Comparison of ENCODE assay signal across 10 mouse cellular contexts in the genomic region with DNA sequence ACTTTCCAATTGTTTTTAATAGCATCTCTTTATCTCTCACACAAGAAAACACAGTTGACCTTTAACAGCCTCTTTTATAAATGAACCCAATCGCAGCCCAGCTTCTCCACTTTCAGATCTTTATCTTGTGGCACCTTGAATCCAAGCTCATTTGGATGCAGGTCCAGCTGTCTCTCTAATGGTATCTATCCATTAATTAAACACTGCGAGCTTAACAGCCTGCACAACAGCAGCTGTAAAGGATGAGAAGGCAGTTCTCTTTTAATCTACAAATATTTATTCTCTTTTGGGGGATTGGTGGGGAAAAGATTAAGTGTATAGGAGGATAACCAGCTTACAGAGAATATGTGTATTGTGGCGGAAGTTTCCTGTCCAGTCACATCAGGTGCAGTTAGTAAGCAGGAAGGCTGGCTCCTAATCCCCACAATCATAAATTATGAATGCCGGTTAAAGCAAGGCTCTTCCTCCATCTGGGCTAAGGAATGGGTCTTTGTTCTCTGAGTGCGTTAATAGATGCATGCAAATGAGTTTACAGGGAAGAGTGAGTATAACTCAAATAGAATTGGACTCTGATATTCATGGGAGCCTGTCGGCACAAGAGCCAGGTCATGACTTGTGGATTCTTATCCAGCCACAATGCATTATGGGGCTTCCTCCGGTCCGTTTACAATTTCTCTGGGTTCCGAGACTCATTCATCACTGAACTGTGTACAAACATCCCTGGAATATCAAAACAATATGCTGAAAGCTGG.
DNase-seq lines count a peak whose midpoint lies in the region; ATAC-seq and TF ChIP-seq lines count a peak whose summit lies in the region.
"Had no signal": no experiment of that assay in that cellular context is flagged by ENCODE, and none has a peak within 500 bp of the region (broad histone marks: within the 10 kb centered on the region; RNA-seq: fewer than 3 reads in every experiment).

No protein-coding gene starts in this region.

- no peaks in the 10 kb centered on the region for H3K36me3 ChIP-seq in hindbrain, embryonic 15.5 days
- no peaks in the 10 kb centered on the region for H3K36me3 ChIP-seq in midbrain, embryonic 12.5 days

- no peaks in the 10 kb centered on the region for H3K9me3 ChIP-seq in hindbrain, embryonic 15.5 days
- no peaks in the 10 kb centered on the region for H3K9me3 ChIP-seq in midbrain, embryonic 12.5 days

- no peak for TF ChIP-seq CTCF in brain, embryonic 14.5 days (IDR thresholded peaks at IDR 0.05; ENCODE audit: borderline replicate concordance, extremely low read depth, insufficient read depth, insufficient read length)

- no peak overlapping the region for H3K4me3 ChIP-seq in hindbrain, embryonic 15.5 days
- no peak overlapping the region for H3K4me3 ChIP-seq in midbrain, embryonic 12.5 days
- H3K4me3 ChIP-seq: heart, adult 2 months had no signal

- peak overlapping the region; percentile 44 for H3K4me2 ChIP-seq in hindbrain, embryonic 15.5 days
- peak overlapping the region; percentile 32 for H3K4me2 ChIP-seq in midbrain, embryonic 12.5 days (replicated peaks)

- peak overlapping the region; percentile 58 for H3K27ac ChIP-seq in hindbrain, embryonic 15.5 days (replicated peaks)
- H3K27ac ChIP-seq in midbrain, embryonic 12.5 days (replicated peaks) = peak overlapping the region; percentile 69
- H3K27ac ChIP-seq: heart, adult 2 months had no signal

- 15% methylated on average over 9 of the region's 9 CpGs for WGBS in hindbrain, embryonic 15.5 days
- 34% methylated on average over 9 of the region's 9 CpGs for WGBS in midbrain, embryonic 12.5 days

- no peak overlapping the region for H3K9ac ChIP-seq in hindbrain, embryonic 15.5 days
- H3K9ac ChIP-seq in midbrain, embryonic 12.5 days (replicated peaks) = no peak overlapping the region

- ATAC-seq in hindbrain, embryonic 15.5 days (ENCODE audit: low FRiP score, low read depth) = peak; percentile 81
- ATAC-seq in midbrain, embryonic 12.5 days (ENCODE audit: low FRiP score, low read depth) = peak; percentile 84

- peak; percentile 22 for DNase-seq in embryo, embryonic 10.5 days (ENCODE audit: low spot score)
- DNase-seq in embryo, embryonic 11 days = no peak
- peak; percentile 86 for DNase-seq in brain, embryonic 14.5 days (ENCODE audit: low read depth)
- DNase-seq in thymus, postnatal 0 days (ENCODE audit: low spot score) = no peak
- no peak for DNase-seq in frontal cortex, postnatal 10 days (ENCODE audit: low spot score in 2 of 2)
- no peak for DNase-seq in left cerebral cortex, adult 8-10 months (ENCODE audit: low spot score in 2 of 2)
- DNase-seq: heart, adult 2 months; thymus, postnatal 36 days had no signal

- no peak for TF ChIP-seq POLR2A in brain, embryonic 14.5 days (IDR thresholded peaks at IDR 0.05; ENCODE audit: borderline replicate concordance, extremely low read depth, insufficient read depth, insufficient read length, poor library complexity, severe bottlenecking)

- H3K27me3 ChIP-seq in hindbrain, embryonic 15.5 days = no peaks in the 10 kb centered on the region
- no peaks in the 10 kb centered on the region for H3K27me3 ChIP-seq in midbrain, embryonic 12.5 days

- H3K4me1 ChIP-seq in hindbrain, embryonic 15.5 days (replicated peaks) = peaks cover 17% of the 10 kb centered on the region
- H3K4me1 ChIP-seq in midbrain, embryonic 12.5 days = peaks cover 19% of the 10 kb centered on the region

Comparison
In these comparisons a context has a peak if more than half of its experiments do, and no peak if none do; other contexts are left out.
1. DNase-seq: peak in embryo, embryonic 10.5 days (single experiment) and brain, embryonic 14.5 days (single experiment); none in embryo, embryonic 11 days (single experiment), thymus, postnatal 0 days (single experiment), frontal cortex, postnatal 10 days (0 of 2) and left cerebral cortex, adult 8-10 months (0 of 2).